In genomic region chr10:97265959-97266517, GRCm38 (mm10) we compare ENCODE assay signal across 9 mouse cellular contexts.
DNase-seq lines count a peak whose midpoint lies in the region; ATAC-seq and TF ChIP-seq lines count a peak whose summit lies in the region.
"Had no signal": no experiment of that assay in that cellular context is flagged by ENCODE, and none has a peak within 500 bp of the region (broad histone marks: within the 10 kb centered on the region; RNA-seq: fewer than 3 reads in every experiment).

No protein-coding gene starts in this region.

- no peak for TF ChIP-seq CTCF in lung, embryonic 14.5 days (IDR thresholded peaks at IDR 0.05; ENCODE audit: low read depth)

- no peaks in the 10 kb centered on the region; the same call in 1 of the 2 replicates for H3K4me1 ChIP-seq in lung, embryonic 14.5 days (ENCODE audit: insufficient read depth)
- H3K4me1 ChIP-seq in forebrain, embryonic 12.5 days = peaks cover 6% of the 10 kb centered on the region
- H3K4me1 ChIP-seq in midbrain, embryonic 11.5 days (ENCODE audit: control insufficient read depth, insufficient read depth, low read length) = no peaks in the 10 kb centered on the region
- H3K4me1 ChIP-seq: heart, embryonic 12.5 days had no signal

- ATAC-seq in lung, embryonic 14.5 days (ENCODE audit: insufficient read depth) = peak; percentile 87
- peak; percentile 46; the same call in 1 of the 2 replicates for ATAC-seq in forebrain, embryonic 12.5 days (ENCODE audit: low FRiP score)
- peak; percentile 59; the same call in 1 of the 2 replicates for ATAC-seq in midbrain, embryonic 11.5 days (ENCODE audit: low FRiP score)

- no peaks in the 10 kb centered on the region for H3K36me3 ChIP-seq in lung, embryonic 14.5 days (ENCODE audit: insufficient read depth)
- no peaks in the 10 kb centered on the region for H3K36me3 ChIP-seq in forebrain, embryonic 12.5 days (replicated peaks)
- no peaks in the 10 kb centered on the region for H3K36me3 ChIP-seq in midbrain, embryonic 11.5 days (ENCODE audit: control insufficient read depth, insufficient read depth, low read length)
- H3K36me3 ChIP-seq: heart, embryonic 12.5 days had no signal

- DNase-seq in lung, embryonic 14.5 days = peak; percentile 86
- DNase-seq in lung, adult 18-20 months = no peak
- DNase-seq in embryo, embryonic 10.5 days (ENCODE audit: low spot score) = peak; percentile 73
- no peak for DNase-seq in midbrain, embryonic 11.5 days (ENCODE audit: low spot score, missing footprints)
- DNase-seq in layer of hippocampus, adult 8-10 months (ENCODE audit: low spot score in 2 of 2) = no peak
- DNase-seq in spleen, postnatal 10 days (ENCODE audit: low spot score in 2 of 2) = no peak
- DNase-seq: kidney, postnatal 10 days had no signal

- no peaks in the 10 kb centered on the region for H3K9me3 ChIP-seq in lung, embryonic 14.5 days (ENCODE audit: low read depth, low read length)
- H3K9me3 ChIP-seq in forebrain, embryonic 12.5 days = no peaks in the 10 kb centered on the region
- H3K9me3 ChIP-seq in midbrain, embryonic 11.5 days (ENCODE audit: control insufficient read depth, low read length) = no peaks in the 10 kb centered on the region
- H3K9me3 ChIP-seq: heart, embryonic 12.5 days had no signal

- H3K4me2 ChIP-seq in lung, embryonic 14.5 days = no peak overlapping the region
- H3K4me2 ChIP-seq in forebrain, embryonic 12.5 days = no peak overlapping the region
- no peak overlapping the region for H3K4me2 ChIP-seq in midbrain, embryonic 11.5 days
- H3K4me2 ChIP-seq: heart, embryonic 12.5 days had no signal

- H3K4me3 ChIP-seq in lung, embryonic 14.5 days (ENCODE audit: low read depth, low read length) = no peak overlapping the region
- H3K4me3 ChIP-seq in forebrain, embryonic 12.5 days (replicated peaks) = no peak overlapping the region
- no peak overlapping the region for H3K4me3 ChIP-seq in midbrain, embryonic 11.5 days (ENCODE audit: low read depth, low read length)
- H3K4me3 ChIP-seq: heart, embryonic 12.5 days had no signal

- no peak overlapping the region for H3K27ac ChIP-seq in lung, embryonic 14.5 days (ENCODE audit: low read depth)
- H3K27ac ChIP-seq in forebrain, embryonic 12.5 days = no peak overlapping the region
- H3K27ac ChIP-seq in midbrain, embryonic 11.5 days (ENCODE audit: low read depth, low read length) = no peak overlapping the region

- no peak overlapping the region for H3K9ac ChIP-seq in lung, embryonic 14.5 days
- H3K9ac ChIP-seq in forebrain, embryonic 12.5 days = no peak overlapping the region
- no peak overlapping the region for H3K9ac ChIP-seq in midbrain, embryonic 11.5 days (ENCODE audit: low read length)
- H3K9ac ChIP-seq: heart, embryonic 12.5 days had no signal

- no peaks in the 10 kb centered on the region for H3K27me3 ChIP-seq in lung, embryonic 14.5 days (ENCODE audit: insufficient read depth, low read length)
- H3K27me3 ChIP-seq in forebrain, embryonic 12.5 days = no peaks in the 10 kb centered on the region
- H3K27me3 ChIP-seq in midbrain, embryonic 11.5 days (ENCODE audit: control insufficient read depth, insufficient read depth, low read length) = no peaks in the 10 kb centered on the region
- H3K27me3 ChIP-seq: heart, embryonic 12.5 days had no signal

- WGBS in lung, embryonic 14.5 days = 40% methylated on average over 6 of the region's 6 CpGs
- WGBS in forebrain, embryonic 12.5 days = 55% methylated on average over 6 of the region's 6 CpGs
- WGBS in midbrain, embryonic 11.5 days = 64% methylated on average over 6 of the region's 6 CpGs

Comparison
In these comparisons a context has a peak if more than half of its experiments do, and no peak if none do; other contexts are left out.
1. DNase-seq: peak in lung, embryonic 14.5 days (single experiment) and embryo, embryonic 10.5 days (single experiment); none in lung, adult 18-20 months (0 of 2), midbrain, embryonic 11.5 days (single experiment), layer of hippocampus, adult 8-10 months (0 of 2) and spleen, postnatal 10 days (0 of 2).
2. Peak in every context shown above with its lines, with median percentiles within 50 percentile points of each other: ATAC-seq.